Mouse (Mus musculus): Measurements from ENCODE around the gene Gpsm2. TPM values are rescaled to one million over a fixed set of nuclear protein-coding genes. Genes with fewer than 3 reads are reported as not detected.

Gpsm2 gene
- polyA plus RNA-seq, 1 experiment from 2014 or later, result 57.7 TPM

- no peak overlapping the region for H3K4me2 ChIP-seq (ENCODE audit: low read depth, low read length)
- H3K9ac ChIP-seq (ENCODE audit: low read length), result no peak overlapping the region
- H3K4me1 ChIP-seq (ENCODE audit: control insufficient read depth, insufficient read depth, low read length), result 0 out of 2 replicates have a peak, but pooled peaks cover 9% of the 10 kb centered on the region
- no peaks in the 10 kb centered on the region for H3K27me3 ChIP-seq (ENCODE audit: control insufficient read depth, insufficient read depth, low read length)
- H3K9me3 ChIP-seq (replicated peaks; ENCODE audit: control insufficient read depth, low read length), result no peaks in the 10 kb centered on the region
- H3K4me3 ChIP-seq (replicated peaks; ENCODE audit: low read length), result no peak overlapping the region
- no peaks in the 10 kb centered on the region for H3K36me3 ChIP-seq (ENCODE audit: control insufficient read depth, insufficient read depth, low read length)
- no peak overlapping the region for H3K27ac ChIP-seq (ENCODE audit: low read length)
- 89% methylated on average over 4 of the region's 4 CpGs for WGBS
- peak; percentile 53; the same call in 1 of the 2 replicates for ATAC-seq (ENCODE audit: insufficient read depth, low FRiP score)
Observed at GRCm38 (mm10) chr3:108714837-108715236, 7.3 kb downstream of the Gpsm2 start.

- no peaks in the 10 kb centered on the region for H3K27me3 ChIP-seq (ENCODE audit: control insufficient read depth, insufficient read depth, low read length)
- H3K36me3 ChIP-seq (ENCODE audit: control insufficient read depth, insufficient read depth, low read length), result no peaks in the 10 kb centered on the region
- no peak for ATAC-seq (ENCODE audit: insufficient read depth, low FRiP score)
- no peak overlapping the region for H3K27ac ChIP-seq (ENCODE audit: low read length)
- no peak overlapping the region for H3K9ac ChIP-seq (ENCODE audit: low read length)
- H3K4me3 ChIP-seq (replicated peaks; ENCODE audit: low read length), result no peak overlapping the region
- 43% methylated on average over 3 of the region's 3 CpGs for WGBS
- no peaks in the 10 kb centered on the region for H3K9me3 ChIP-seq (replicated peaks; ENCODE audit: control insufficient read depth, low read length)
- no peak overlapping the region for H3K4me2 ChIP-seq (ENCODE audit: low read depth, low read length)
- H3K4me1 ChIP-seq (ENCODE audit: control insufficient read depth, insufficient read depth, low read length), result 0 out of 2 replicates have a peak, but pooled peaks cover 4% of the 10 kb centered on the region
Observed at GRCm38 (mm10) chr3:108713065-108713675, 8.9 kb downstream of the Gpsm2 start.

- H3K4me2 ChIP-seq (ENCODE audit: low read depth, low read length), result no peak overlapping the region
- 89% methylated on average over 5 of the region's 5 CpGs for WGBS
- no peak for ATAC-seq (ENCODE audit: insufficient read depth, low FRiP score)
- 0 out of 2 replicates have a peak, but pooled peaks cover 3% of the 10 kb centered on the region for H3K36me3 ChIP-seq (ENCODE audit: control insufficient read depth, insufficient read depth, low read length)
- H3K4me3 ChIP-seq (replicated peaks; ENCODE audit: low read length), result no peak overlapping the region
- H3K9ac ChIP-seq (ENCODE audit: low read length), result no peak overlapping the region
- no peaks in the 10 kb centered on the region for H3K9me3 ChIP-seq (replicated peaks; ENCODE audit: control insufficient read depth, low read length)
- H3K4me1 ChIP-seq (ENCODE audit: control insufficient read depth, insufficient read depth, low read length), result 0 out of 2 replicates have a peak, but pooled peaks cover 4% of the 10 kb centered on the region
- no peak overlapping the region for H3K27ac ChIP-seq (ENCODE audit: low read length)
- H3K27me3 ChIP-seq (ENCODE audit: control insufficient read depth, insufficient read depth, low read length), result no peaks in the 10 kb centered on the region
Observed at GRCm38 (mm10) chr3:108711296-108711695, 10.8 kb downstream of the Gpsm2 start.

DNA sequence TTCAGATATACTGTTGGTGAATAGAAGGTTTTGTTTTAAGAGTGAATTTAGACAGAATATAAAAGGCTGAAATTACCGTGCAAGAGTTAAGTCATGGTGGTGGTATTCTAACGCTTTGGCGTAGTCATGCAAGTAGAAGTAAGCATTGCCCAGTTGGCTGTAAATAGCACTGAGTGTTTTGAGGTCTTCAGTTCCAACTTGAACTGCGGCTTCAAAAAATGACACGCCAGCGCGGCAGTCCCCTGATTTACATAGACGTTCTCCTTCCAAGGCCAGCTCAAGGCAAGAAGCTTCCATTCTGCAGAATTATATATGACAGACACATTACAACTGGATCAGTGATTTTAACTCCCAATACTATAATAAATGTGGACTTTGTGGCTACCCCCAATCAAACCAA lies 19.3 kb downstream of the Gpsm2 start:
- H3K4me2 ChIP-seq (ENCODE audit: low read depth, low read length), result no peak overlapping the region
- H3K27me3 ChIP-seq (ENCODE audit: control insufficient read depth, insufficient read depth, low read length), result no peaks in the 10 kb centered on the region
- no peak overlapping the region for H3K9ac ChIP-seq (ENCODE audit: low read length)
- H3K4me3 ChIP-seq (replicated peaks; ENCODE audit: low read length), result no peak overlapping the region
- WGBS, result 94% methylated on average over 8 of the region's 8 CpGs
- H3K4me1 ChIP-seq (ENCODE audit: control insufficient read depth, insufficient read depth, low read length), result no peaks in the 10 kb centered on the region
- H3K9me3 ChIP-seq (replicated peaks; ENCODE audit: control insufficient read depth, low read length), result no peaks in the 10 kb centered on the region
- no peak for ATAC-seq (ENCODE audit: insufficient read depth, low FRiP score)
- peaks cover 16% of the 10 kb centered on the region for H3K36me3 ChIP-seq (ENCODE audit: control insufficient read depth, insufficient read depth, low read length)
- no peak overlapping the region for H3K27ac ChIP-seq (ENCODE audit: low read length)

DNA sequence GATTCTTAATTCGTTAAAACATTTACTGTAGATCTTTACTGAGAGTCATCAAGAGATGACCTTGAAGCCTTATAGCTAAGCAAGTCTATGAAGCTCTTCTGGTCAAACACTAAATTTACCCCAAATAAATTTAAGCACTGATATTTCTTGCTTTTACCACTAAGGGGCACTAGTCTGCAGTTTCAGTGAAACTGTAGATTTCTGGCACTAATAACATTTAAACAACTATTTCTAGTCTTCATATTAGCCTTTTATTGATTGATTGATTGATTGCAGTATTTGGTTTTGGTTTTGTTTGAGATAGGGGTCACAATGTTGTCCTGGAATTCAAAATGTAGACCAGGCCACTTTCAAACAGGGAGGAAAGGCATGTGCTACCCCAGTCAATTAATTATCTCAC lies 20.9 kb downstream of the Gpsm2 start:
- no peak overlapping the region for H3K9ac ChIP-seq (ENCODE audit: low read length)
- H3K36me3 ChIP-seq (ENCODE audit: control insufficient read depth, insufficient read depth, low read length), result peaks cover 21% of the 10 kb centered on the region

DNA sequence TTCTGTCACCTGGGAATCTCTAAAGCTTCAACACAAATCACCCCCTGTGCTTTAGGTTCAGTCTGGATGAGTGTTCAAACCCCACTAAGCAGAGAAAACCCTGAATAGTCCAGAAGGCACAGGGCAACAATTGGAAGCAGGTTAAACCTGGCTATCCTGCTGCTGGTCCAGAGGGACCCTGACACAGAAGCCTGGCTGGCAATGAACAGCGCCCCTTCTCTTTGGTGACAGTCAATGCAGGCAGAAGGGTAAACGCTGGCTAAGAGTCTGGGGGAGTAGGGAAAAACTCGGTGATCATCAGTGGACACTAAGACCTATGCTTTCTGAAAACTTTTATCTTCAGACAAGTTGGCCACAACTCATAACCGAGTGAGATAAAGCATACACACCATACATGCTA lies 22.3 kb downstream of the Gpsm2 start:
- no peaks in the 10 kb centered on the region for H3K27me3 ChIP-seq (ENCODE audit: control insufficient read depth, insufficient read depth, low read length)
- no peaks in the 10 kb centered on the region for H3K4me1 ChIP-seq (ENCODE audit: control insufficient read depth, insufficient read depth, low read length)
- H3K4me3 ChIP-seq (replicated peaks; ENCODE audit: low read length), result no peak overlapping the region
- no peak overlapping the region for H3K9ac ChIP-seq (ENCODE audit: low read length)
- WGBS, result 87% methylated on average over 4 of the region's 4 CpGs
- H3K36me3 ChIP-seq (ENCODE audit: control insufficient read depth, insufficient read depth, low read length), result peaks cover 26% of the 10 kb centered on the region
- H3K9me3 ChIP-seq (replicated peaks; ENCODE audit: control insufficient read depth, low read length), result no peaks in the 10 kb centered on the region
- H3K4me2 ChIP-seq (ENCODE audit: low read depth, low read length), result no peak overlapping the region
- ATAC-seq (ENCODE audit: insufficient read depth, low FRiP score), result no peak
- no peak overlapping the region for H3K27ac ChIP-seq (ENCODE audit: low read length)

More for the DNA sequence above, 20.9 kb downstream of the Gpsm2 start:
- H3K4me2 ChIP-seq (ENCODE audit: low read depth, low read length), result no peak overlapping the region
- no peak for ATAC-seq (ENCODE audit: insufficient read depth, low FRiP score)
- no peak overlapping the region for H3K4me3 ChIP-seq (replicated peaks; ENCODE audit: low read length)
- H3K9me3 ChIP-seq (replicated peaks; ENCODE audit: control insufficient read depth, low read length), result no peaks in the 10 kb centered on the region
- H3K27me3 ChIP-seq (ENCODE audit: control insufficient read depth, insufficient read depth, low read length), result no peaks in the 10 kb centered on the region
- no peaks in the 10 kb centered on the region for H3K4me1 ChIP-seq (ENCODE audit: control insufficient read depth, insufficient read depth, low read length)
- no peak overlapping the region for H3K27ac ChIP-seq (ENCODE audit: low read length)
- 76% methylated on average over 1 of the region's 1 CpGs for WGBS

DNA sequence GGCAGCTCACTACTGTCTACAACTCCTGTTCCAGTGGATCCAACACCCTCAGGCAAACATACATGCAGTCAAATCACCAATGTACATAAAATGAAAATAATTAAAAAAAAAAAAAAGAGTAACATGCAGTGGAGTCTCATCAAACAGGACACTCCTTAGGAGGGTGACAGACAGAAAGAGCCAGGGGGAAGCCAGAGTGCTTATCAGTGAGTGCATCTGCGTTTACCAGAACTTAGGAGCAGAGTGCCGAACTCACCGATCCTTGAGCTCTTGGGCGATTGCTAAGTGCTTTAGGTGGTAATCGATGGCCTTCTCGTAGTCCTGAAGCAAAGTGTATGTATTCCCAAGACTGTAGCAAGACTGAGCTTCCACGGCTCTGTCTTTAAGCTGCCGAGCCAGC lies 23.4 kb downstream of the Gpsm2 start:
- WGBS, result 90% methylated on average over 8 of the region's 8 CpGs
- H3K4me1 ChIP-seq (ENCODE audit: control insufficient read depth, insufficient read depth, low read length), result no peaks in the 10 kb centered on the region
- no peak for ATAC-seq (ENCODE audit: insufficient read depth, low FRiP score)
- no peaks in the 10 kb centered on the region for H3K27me3 ChIP-seq (ENCODE audit: control insufficient read depth, insufficient read depth, low read length)
- peaks cover 26% of the 10 kb centered on the region for H3K36me3 ChIP-seq (ENCODE audit: control insufficient read depth, insufficient read depth, low read length)
- H3K4me3 ChIP-seq (replicated peaks; ENCODE audit: low read length), result no peak overlapping the region
- H3K9ac ChIP-seq (ENCODE audit: low read length), result no peak overlapping the region
- no peak overlapping the region for H3K27ac ChIP-seq (ENCODE audit: low read length)
- no peaks in the 10 kb centered on the region for H3K9me3 ChIP-seq (replicated peaks; ENCODE audit: control insufficient read depth, low read length)
- no peak overlapping the region for H3K4me2 ChIP-seq (ENCODE audit: low read depth, low read length)

DNA sequence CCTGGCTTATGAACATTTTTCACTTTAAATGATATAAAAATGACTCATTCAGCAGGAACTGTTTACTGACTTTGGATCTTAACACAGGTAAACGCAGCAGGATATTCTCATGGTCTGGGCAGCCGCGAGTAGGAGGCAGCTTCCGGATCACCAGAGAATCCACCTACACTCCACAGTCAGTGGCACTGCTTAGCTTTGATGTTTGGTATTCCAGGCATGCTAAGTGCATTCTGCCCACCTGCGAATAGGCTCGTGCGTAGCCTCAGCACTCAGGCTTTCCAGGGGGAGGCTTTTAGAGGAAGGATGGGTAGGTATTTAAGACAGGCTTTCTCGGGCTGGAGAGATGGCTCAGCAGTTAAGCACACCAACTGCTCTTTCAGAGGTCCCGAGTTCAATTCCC lies 27.8 kb downstream of the Gpsm2 start:
- 68% methylated on average over 9 of the region's 9 CpGs for WGBS
- H3K4me1 ChIP-seq (ENCODE audit: control insufficient read depth, insufficient read depth, low read length), result no peaks in the 10 kb centered on the region
- H3K36me3 ChIP-seq (ENCODE audit: control insufficient read depth, insufficient read depth, low read length), result peaks cover 19% of the 10 kb centered on the region; the same call in 1 of the 2 replicates
- no peak overlapping the region for H3K4me2 ChIP-seq (ENCODE audit: low read depth, low read length)
- ATAC-seq (ENCODE audit: insufficient read depth, low FRiP score), result no peak
- H3K27ac ChIP-seq (ENCODE audit: low read length), result no peak overlapping the region
- no peaks in the 10 kb centered on the region for H3K27me3 ChIP-seq (ENCODE audit: control insufficient read depth, insufficient read depth, low read length)
- H3K9ac ChIP-seq (ENCODE audit: low read length), result no peak overlapping the region
- H3K9me3 ChIP-seq (replicated peaks; ENCODE audit: control insufficient read depth, low read length), result no peaks in the 10 kb centered on the region
- no peak overlapping the region for H3K4me3 ChIP-seq (replicated peaks; ENCODE audit: low read length)

GRCm38 (mm10) chr3:108689979-108690378 lies 32.1 kb downstream of the Gpsm2 start:
- Histone ChIP-seq H3K9ac (ENCODE audit: low read length) (no peak overlapping the region), H3K9me3 (replicated peaks; ENCODE audit: control insufficient read depth, low read length) (no peaks in the 10 kb centered on the region), H3K27ac (ENCODE audit: low read length) (no peak overlapping the region), H3K4me2 (ENCODE audit: low read depth, low read length) (no peak overlapping the region), H3K36me3 (ENCODE audit: control insufficient read depth, insufficient read depth, low read length) (peaks cover 10% of the 10 kb centered on the region; the same call in 1 of the 2 replicates), H3K4me3 (replicated peaks; ENCODE audit: low read length) (no peak overlapping the region), H3K4me1 (ENCODE audit: control insufficient read depth, insufficient read depth, low read length) (no peaks in the 10 kb centered on the region), H3K27me3 (ENCODE audit: control insufficient read depth, insufficient read depth, low read length) (no peaks in the 10 kb centered on the region)
- ATAC-seq (ENCODE audit: insufficient read depth, low FRiP score), result no peak
- WGBS, result 61% methylated on average over 4 of the region's 4 CpGs

Data from stomach, embryonic 16.5 days (tissue).